Mouse (Mus musculus): ENCODE results near the gene Parn.
"Not testable (repeated sequence)": the region's sequence is repeated elsewhere in the genome, so short reads cannot be mapped to it uniquely, and the experiment has no call there.

DNA sequence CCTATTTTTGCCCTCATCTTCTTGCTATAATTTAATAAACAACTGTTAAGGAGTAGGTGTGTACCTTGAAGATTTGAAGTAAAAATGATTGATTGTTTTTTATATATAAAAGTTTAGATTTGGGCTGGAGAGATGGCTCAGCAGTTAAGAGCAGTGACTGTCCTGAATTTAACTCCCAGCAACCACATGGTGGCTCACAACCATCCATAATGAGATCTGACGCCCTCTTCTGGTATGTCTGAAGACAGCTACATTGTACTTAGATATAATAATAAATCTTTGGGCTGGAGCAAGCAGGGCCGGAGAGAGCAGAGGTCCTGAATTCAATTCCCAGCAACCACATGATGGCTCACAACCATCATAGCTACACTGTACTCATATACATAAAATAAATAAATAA is 29.8 kb downstream of the Parn start:
- peak in 2 of 3 experiments; percentile 15 to 65; a peak in 4 of 6 replicates for TF ChIP-seq CTCF (IDR thresholded peaks at IDR 0.05 in 2 of 3, conservative IDR thresholded peaks at IDR 0.05 in 1 of 3; ENCODE audit: control insufficient read depth in 1 of 3, insufficient read depth in 1 of 3, low read depth in 2 of 3, low read length in 3 of 3, poor library complexity in 1 of 3, severe bottlenecking in 1 of 3)
- TF ChIP-seq MAFK (IDR thresholded peaks at IDR 0.05; ENCODE audit: borderline replicate concordance, low read depth, low read length); TCF12 (IDR thresholded peaks at IDR 0.05; ENCODE audit: low read depth, low read length); CHD2 (IDR thresholded peaks at IDR 0.05; ENCODE audit: low read length); EP300 (IDR thresholded peaks at IDR 0.05; ENCODE audit: low read depth in 1 of 2, low read length in 2 of 2); E2F4 (IDR thresholded peaks at IDR 0.05; ENCODE audit: borderline replicate concordance, low read depth, low read length); TAL1 (IDR thresholded peaks at IDR 0.05; ENCODE audit: low read length); MAZ (IDR thresholded peaks at IDR 0.05; ENCODE audit: low read depth, low read length); HCFC1 (IDR thresholded peaks at IDR 0.05; ENCODE audit: low read depth, low read length); ZNF384 (IDR thresholded peaks at IDR 0.05; ENCODE audit: low read depth, low read length); UBTF (IDR thresholded peaks at IDR 0.05; ENCODE audit: borderline replicate concordance, insufficient read depth, low read depth, low read length): not testable (repeated sequence)
- 0 out of 2 replicates have a peak, but pooled peaks have one; percentile 64 for TF ChIP-seq MYC (IDR thresholded peaks at IDR 0.05; ENCODE audit: low read depth, low read length)
- TF ChIP-seq RAD21 (IDR thresholded peaks at IDR 0.05; ENCODE audit: low read depth, low read length), result peak; percentile 5

All from MEL (cell line).